Mouse (Mus musculus) testis, adult 2 months (tissue): ENCODE measurements at regions not wholly inside any gene's neighbourhood (a gene's known extent, or its start where the extent isn't known, plus 50 kb on each side); places are given as distances from the start of the nearest gene placed in this dataset.

Source experiments
- CTCF ChIP-seq: fragments of 200-500 bp; IDR thresholded peaks from 2 replicates; pipeline ENCODE4 v1.5.1; 2012; ENCODE audit warnings: low read depth, mild to moderate bottlenecking, inconsistent platforms, low read length, moderate library complexity; ENCODE audit not compliant: control insufficient read depth, insufficient read depth, insufficient replicate concordance
- POLR2A ChIP-seq: fragments of 200-500 bp; IDR thresholded peaks from 2 replicates; pipeline ENCODE4 v1.6.1; 2012; ENCODE audit warnings: low read depth, mild to moderate bottlenecking, inconsistent platforms, low read length, moderate library complexity; ENCODE audit not compliant: control insufficient read depth

DNA sequence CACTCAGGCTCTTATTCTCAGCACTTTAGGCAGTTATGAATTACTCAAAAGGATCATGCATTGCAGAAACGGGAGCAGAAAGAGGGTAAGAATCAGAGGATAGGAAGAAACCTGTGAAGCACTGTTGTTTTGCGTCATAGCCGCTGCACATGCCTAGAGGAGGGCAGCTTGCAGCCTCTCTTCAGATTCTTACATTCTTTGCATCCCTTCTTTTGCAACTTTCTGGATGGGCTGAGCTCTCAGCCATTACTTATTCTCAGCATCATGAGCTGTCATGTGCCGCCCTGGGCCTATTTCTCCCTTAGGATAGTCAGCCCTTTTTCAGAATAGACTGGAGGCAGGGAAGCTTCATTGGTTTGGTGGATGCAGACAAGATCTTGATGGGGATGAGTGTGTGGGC is 663.0 kb upstream of the 2610301B20Rik start:
- TF ChIP-seq POLR2A = no peak
- TF ChIP-seq CTCF = no peak
